Mouse (Mus musculus) midbrain, embryonic 14.5 days (tissue): ENCODE measurements around the gene Spic. TPM values are rescaled to one million over a fixed set of nuclear protein-coding genes. Genes with fewer than 3 reads are reported as not detected.

Experiments used
- ATAC-seq: fragments of 200-750 bp; cut with Nextera tagmentation; 2 replicates; pipeline ENCODE4 v1.8.0; 2017; ENCODE audit warnings: moderate number of reproducible peaks, moderate library complexity; ENCODE audit not compliant: low FRiP score, low TSS enrichment
- DNase-seq: peaks from one replicate; pipeline ENCODE4 v3.0.0-alpha.2; 2015
- H3K27ac ChIP-seq: fragments of 300-500 bp; sonication (generic); replicated peaks from 2 replicates; pipeline ENCODE4 v1.5.1; 2014; ENCODE audit warnings: mild to moderate bottlenecking, low read depth, low read length, moderate library complexity
- H3K27me3 ChIP-seq: fragments of 300-500 bp; sonication (generic); 2 replicates; pipeline ENCODE4 v1.6.1; 2014; ENCODE audit warnings: low read length, control low read depth, mixed read lengths; ENCODE audit not compliant: control insufficient read depth, insufficient read depth
- H3K36me3 ChIP-seq: fragments of 300-500 bp; sonication (generic); 2 replicates; pipeline ENCODE4 v1.6.1; 2014; ENCODE audit warnings: low read length, control low read depth; ENCODE audit not compliant: control insufficient read depth, insufficient read depth
- H3K4me1 ChIP-seq: fragments of 300-500 bp; sonication (generic); 2 replicates; pipeline ENCODE4 v1.6.1; 2014; ENCODE audit warnings: mild to moderate bottlenecking, antibody characterized with exemption, low read length, control low read depth; ENCODE audit not compliant: control insufficient read depth, insufficient read depth
- H3K4me2 ChIP-seq: fragments of 300-500 bp; sonication (generic); 2 replicates; pipeline ENCODE4 v1.6.1; 2014; ENCODE audit warnings: mild to moderate bottlenecking, low read length, moderate library complexity
- H3K4me3 ChIP-seq: fragments of 300-500 bp; sonication (generic); replicated peaks from 2 replicates; pipeline ENCODE4 v1.5.1; 2014; ENCODE audit warnings: low read depth, low read length
- H3K9ac ChIP-seq: fragments of 300-500 bp; sonication (generic); replicated peaks from 2 replicates; pipeline ENCODE4 v1.6.1; 2014; ENCODE audit warnings: mild to moderate bottlenecking, low read length, moderate library complexity
- H3K9me3 ChIP-seq: fragments of 300-500 bp; sonication (generic); 2 replicates; pipeline ENCODE4 v1.6.1; 2016; ENCODE audit warnings: low read length, control low read depth, mixed read lengths; ENCODE audit not compliant: control insufficient read depth
- WGBS: fragments of 180-500 bp; shearing (Covaris S2); extraction: QIAGEN DNeasy Blood & Tissue Kit; methylation state at CpG from one replicate; pipeline ENCODE4 v1.1.7; 2014; 5-methylcytosine and 5-hydroxymethylcytosine counted together
- polyA plus RNA-seq: library from polyadenylated mRNA; unstranded; fragments of >200 nt; fragmentation: Nextera tagmentation; extraction: Ambion mirVana; gene quantifications from 2 replicates; pipeline ENCODE4 v1.2.1, GENCODE M21; 2014

Gene Spic
- polyA plus RNA-seq, 1 experiment from 2014 or later, result not detected

DNA sequence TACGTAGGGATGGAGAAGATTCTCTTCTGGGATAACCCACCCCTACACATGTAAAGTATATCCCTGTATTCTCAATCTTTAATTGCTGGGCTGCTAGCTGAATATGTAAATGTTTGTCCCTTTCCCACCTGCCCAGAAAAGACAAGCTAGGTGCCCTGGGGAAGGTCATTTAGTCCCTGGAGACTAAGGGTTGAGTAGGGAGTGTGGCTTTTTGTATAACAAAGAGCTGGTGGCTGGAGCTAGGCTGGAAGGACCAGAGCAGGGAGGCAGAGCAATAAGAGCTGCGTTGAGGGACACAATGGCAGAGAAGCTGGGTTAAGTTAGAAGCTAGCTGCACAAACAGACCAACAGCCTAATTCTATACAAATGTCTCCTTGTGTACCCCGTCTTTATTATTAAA, 58.6 kb downstream of the Spic start:
- Histone ChIP-seq H3K9me3 (no peaks in the 10 kb centered on the region), H3K36me3 (no peaks in the 10 kb centered on the region), H3K9ac (no peak overlapping the region), H3K4me3 (no peak overlapping the region), H3K4me2 (no peak overlapping the region), H3K27ac (no peak overlapping the region), H3K27me3 (no peaks in the 10 kb centered on the region), H3K4me1 (no peaks in the 10 kb centered on the region)
- ATAC-seq, result no peak
- WGBS, result 68% methylated on average over 3 of the region's 3 CpGs
- DNase-seq, result no peak

Other genes with a start within 250 kb of the Spic start
- 0.67 TPM in 1 of 2 replicates, not detected in the other for gene Sycp3, start 225.4 kb downstream of the Spic start, polyA plus RNA-seq
- gene Chpt1, start 180.9 kb downstream of the Spic start, polyA plus RNA-seq, result 8.5 and 8.7 TPM in 2 replicates
- gene Mybpc1, start 79.9 kb downstream of the Spic start, polyA plus RNA-seq, result 1.3 and 4.1 TPM in 2 replicates
- 150 and 153 TPM in 2 replicates for gene Arl1, start 45.8 kb upstream of the Spic start, polyA plus RNA-seq
- gene Utp20, start 141.8 kb upstream of the Spic start, polyA plus RNA-seq, result 10.3 and 12.7 TPM in 2 replicates
- gene Slc5a8, start 201.0 kb upstream of the Spic start, polyA plus RNA-seq, result 0.05 and 0.07 TPM in 2 replicates